Mouse (Mus musculus) olfactory bulb, adult 2 months (tissue): Measurements from ENCODE around the gene Gm17662. TPM values are rescaled to one million over a fixed set of nuclear protein-coding genes. Genes with fewer than 3 reads are reported as not detected.

Source experiments
- H3K27ac ChIP-seq: fragments of 200-500 bp; 2 replicates; pipeline ENCODE4 v1.5.1; 2012; ENCODE audit warnings: low read depth, low read length; ENCODE audit not compliant: insufficient read depth
- H3K4me1 ChIP-seq: fragments of 200-500 bp; 2 replicates; pipeline ENCODE4 v1.6.1; 2012; ENCODE audit warnings: low read length; ENCODE audit not compliant: control insufficient read depth, insufficient read depth
- H3K4me3 ChIP-seq: fragments of 200-500 bp; 2 replicates; pipeline ENCODE4 v1.5.1; 2012; ENCODE audit warnings: mild to moderate bottlenecking, low read depth, low read length, moderate library complexity; ENCODE audit not compliant: insufficient read depth
- CTCF ChIP-seq: fragments of 200-500 bp; IDR thresholded peaks from 2 replicates; pipeline ENCODE4 v1.5.1; 2012; ENCODE audit warnings: low read depth, mild to moderate bottlenecking, low read length, moderate library complexity; ENCODE audit not compliant: insufficient read depth
- POLR2A ChIP-seq: fragments of 200-500 bp; IDR thresholded peaks from 2 replicates; pipeline ENCODE4 v1.6.1; 2012; ENCODE audit warnings: mild to moderate bottlenecking, low read depth, low read length, moderate library complexity; ENCODE audit not compliant: insufficient read depth
- WGBS: fragments of 180-500 bp; shearing (Covaris S2); methylation state at CpG from one replicate; pipeline ENCODE4 v1.1.7; 2018; 5-methylcytosine and 5-hydroxymethylcytosine counted together
- polyA plus RNA-seq: library from polyadenylated mRNA; stranded (reverse); fragments of >200 nt; gene quantifications from 2 replicates; pipeline ENCODE4 v1.2.4, GENCODE M21; 2012; ENCODE audit warnings: low replicate concordance; ENCODE audit not compliant: missing spikeins, insufficient read depth, insufficient read length

Gene Gm17662
- polyA plus RNA-seq, 1 experiment, result not detected

DNA sequence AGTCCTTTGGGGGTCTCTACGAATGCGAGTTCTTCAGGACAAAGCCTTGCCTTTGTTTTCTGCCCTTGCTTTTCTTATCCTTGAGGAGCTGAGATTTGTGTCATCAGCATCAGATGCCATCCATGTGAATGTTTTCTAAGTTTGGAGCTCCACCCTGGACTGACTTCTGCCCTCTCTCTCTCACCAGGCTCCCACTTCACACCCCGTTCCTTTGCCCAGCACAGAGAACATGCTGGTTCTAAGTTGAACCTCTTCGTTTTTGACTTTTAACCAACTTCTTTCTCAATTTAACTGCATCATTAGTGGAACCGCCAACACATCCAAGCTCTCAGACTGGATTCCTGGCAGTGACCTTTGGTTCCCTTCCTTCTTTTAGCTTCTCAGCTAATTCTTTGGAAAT is 13.1 kb downstream of the Gm17662 start:
- TF ChIP-seq CTCF, result no peak
- TF ChIP-seq POLR2A, result no peak
- WGBS, result 91% methylated on average over 5 of the region's 5 CpGs
- no peak overlapping the region for H3K4me3 ChIP-seq
- H3K27ac ChIP-seq, result no peak overlapping the region
- H3K4me1 ChIP-seq, result no peaks in the 10 kb centered on the region

DNA sequence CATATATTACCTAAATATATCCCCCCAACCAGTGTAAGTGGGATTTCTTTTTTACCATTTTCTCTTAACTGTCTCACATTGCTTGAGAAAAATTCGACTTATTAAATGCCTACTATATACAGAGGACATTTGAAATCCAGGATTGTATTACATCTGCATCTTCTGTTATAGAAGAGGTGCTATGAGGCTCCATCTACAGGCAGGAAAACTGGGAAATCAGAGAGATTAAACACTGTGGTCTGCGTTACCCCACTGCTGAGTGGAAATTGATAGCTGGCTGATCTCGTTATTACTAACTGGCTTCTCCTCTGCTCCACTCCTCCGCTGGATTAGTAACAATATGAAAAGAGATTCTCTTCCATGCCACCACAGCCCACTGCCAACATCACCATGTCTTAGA is 18.7 kb downstream of the Gm17662 start:
- Histone ChIP-seq H3K27ac (no peak overlapping the region), H3K4me1 (no peaks in the 10 kb centered on the region), H3K4me3 (no peak overlapping the region)
- TF ChIP-seq CTCF (no peak), POLR2A (no peak)
- 67% methylated on average over 4 of the region's 4 CpGs for WGBS

DNA sequence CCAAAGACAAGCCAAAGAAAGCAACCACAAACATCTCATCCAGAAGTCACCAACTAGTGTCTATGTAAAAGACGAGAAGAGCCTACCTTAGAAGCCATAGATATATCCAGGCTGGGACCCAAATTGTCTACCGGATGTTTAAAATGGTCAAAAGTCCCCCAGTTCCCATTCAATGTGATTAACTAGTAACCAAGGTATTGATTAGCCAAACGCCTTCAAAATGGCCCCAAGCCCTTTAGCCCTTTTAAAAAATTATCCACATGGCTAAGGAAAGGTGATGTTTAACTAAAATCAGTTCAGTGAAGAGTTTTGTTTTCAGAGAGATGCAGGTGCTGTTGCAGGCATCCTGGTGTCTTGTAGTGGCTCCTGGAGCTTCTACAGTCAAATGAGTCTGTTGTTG is 19.2 kb downstream of the Gm17662 start, which contains the start of gene C8a:
C8a (minus strand) TSS at position 76 of the 400 bp plus-strand sequence.
- no peak within 1 kb of the TSS for H3K27ac ChIP-seq
- no peaks in the 10 kb centered on the region for H3K4me1 ChIP-seq
- WGBS, result 93% methylated on average over 3 of the region's 3 CpGs
- H3K4me3 ChIP-seq, result no peak within 1 kb of the TSS
- TF ChIP-seq CTCF, result no peak
- TF ChIP-seq POLR2A, result no peak

DNA sequence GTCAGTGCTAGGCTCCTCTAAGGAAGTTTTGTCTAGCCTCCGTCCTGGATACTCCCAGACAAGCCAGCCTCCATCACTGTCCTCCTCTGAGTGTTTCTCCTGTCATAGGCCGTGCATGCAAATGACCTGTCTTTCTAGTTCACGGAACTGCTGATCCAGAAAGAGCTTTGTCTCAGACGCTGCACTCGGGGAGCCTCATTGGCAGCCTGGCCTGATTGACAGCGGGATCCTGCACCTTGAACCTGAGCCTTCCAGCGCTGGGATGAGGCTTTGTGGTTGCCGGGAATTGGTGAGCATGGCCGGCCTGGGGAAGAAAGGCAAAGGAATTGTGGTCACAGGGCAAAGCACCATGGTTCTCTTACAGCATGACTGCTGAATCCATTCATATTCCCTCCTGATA is 30.4 kb downstream of the Gm17662 start:
- TF ChIP-seq POLR2A (no peak), CTCF (no peak)
- Histone ChIP-seq H3K4me1 (peaks cover 6% of the 10 kb centered on the region), H3K27ac (no peak overlapping the region), H3K4me3 (no peak overlapping the region)
- 86% methylated on average over 9 of the region's 9 CpGs for WGBS

DNA sequence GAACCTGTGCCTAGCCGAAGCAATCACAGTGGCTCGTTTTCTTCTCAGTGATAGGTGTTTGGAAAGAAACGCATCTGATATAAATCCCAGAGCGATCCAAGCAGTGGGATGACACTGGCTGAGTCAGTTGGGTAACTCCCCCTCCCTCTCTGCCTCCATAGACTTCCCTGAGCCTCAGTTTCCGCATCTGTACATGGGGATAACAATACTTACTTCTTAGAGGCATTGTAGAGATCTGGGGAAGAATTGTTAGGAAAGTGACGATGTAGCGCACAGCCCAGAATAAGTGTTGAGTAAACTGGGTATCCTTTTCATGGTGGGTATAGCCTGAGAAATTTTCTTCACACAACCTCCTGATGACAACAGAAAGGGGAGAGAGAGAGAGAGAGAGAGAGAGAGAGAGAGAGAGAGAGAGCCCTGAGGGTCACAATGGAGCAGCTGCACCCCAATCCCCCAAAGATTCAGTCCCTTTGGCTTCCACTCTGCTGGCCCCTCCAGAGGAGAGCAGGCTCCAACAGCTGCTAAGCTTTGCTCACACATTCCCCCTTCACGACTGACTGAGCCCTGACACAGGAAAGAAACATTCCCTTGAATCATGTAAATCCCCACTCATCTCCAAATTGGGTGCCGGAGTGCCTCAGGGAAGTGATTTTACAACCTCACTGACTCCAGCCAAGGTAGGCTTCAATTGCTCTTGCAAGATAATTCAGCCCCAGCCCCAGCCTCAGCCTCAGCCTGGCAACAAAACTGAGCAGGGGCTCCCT is 31.6 kb downstream of the Gm17662 start:
- Histone ChIP-seq H3K27ac (no peak overlapping the region), H3K4me3 (no peak overlapping the region), H3K4me1 (peaks cover 9% of the 10 kb centered on the region)
- TF ChIP-seq POLR2A (no peak), CTCF (no peak)
- WGBS, result 90% methylated on average over 9 of the region's 9 CpGs

DNA sequence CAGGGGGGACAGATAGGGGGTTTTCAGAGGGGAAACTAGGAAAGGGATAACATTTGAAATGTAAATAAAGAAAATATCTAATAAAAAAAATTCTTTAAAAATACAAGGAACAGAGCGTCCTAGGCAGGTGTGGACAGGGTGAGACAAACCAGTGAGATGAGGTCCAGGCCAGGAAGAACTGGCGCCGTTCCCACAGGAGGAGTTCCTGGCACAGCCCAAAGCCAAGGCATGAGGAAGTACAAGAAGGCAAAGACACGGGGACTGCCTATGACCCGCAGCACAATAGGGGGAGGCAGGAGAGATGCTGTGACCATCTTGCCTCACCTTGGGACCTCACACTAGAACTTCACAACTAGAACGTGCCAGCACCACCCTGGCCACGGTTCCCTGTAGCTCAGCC is 34.6 kb downstream of the Gm17662 start:
- no peak overlapping the region for H3K27ac ChIP-seq
- peaks cover 7% of the 10 kb centered on the region for H3K4me1 ChIP-seq
- TF ChIP-seq CTCF, result no peak
- no peak for TF ChIP-seq POLR2A
- H3K4me3 ChIP-seq, result no peak overlapping the region
- WGBS, result 92% methylated on average over 7 of the region's 7 CpGs

DNA sequence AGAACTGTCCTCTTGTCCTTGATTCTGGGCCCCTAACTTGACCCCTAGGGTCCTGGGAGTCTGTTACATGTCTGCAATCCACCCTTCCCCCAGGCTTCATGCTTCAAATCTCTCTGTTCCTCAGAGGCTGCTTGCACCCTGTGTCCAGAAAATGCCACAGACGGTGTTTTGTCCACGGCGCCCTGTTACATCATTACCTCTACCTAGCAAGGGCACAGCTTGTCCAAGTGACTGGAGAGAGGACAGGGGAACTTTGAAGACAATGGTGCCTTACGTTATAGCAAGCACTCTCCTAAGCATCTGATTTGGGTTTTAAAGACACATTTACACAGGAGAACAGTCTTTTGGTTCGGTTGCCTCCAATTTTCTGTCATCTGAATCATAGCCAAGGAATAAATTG is 36.5 kb downstream of the Gm17662 start:
- Histone ChIP-seq H3K27ac (0 out of 2 replicates have a peak overlapping the region, but pooled peaks have one; percentile 5), H3K4me3 (no peak overlapping the region), H3K4me1 (peaks cover 7% of the 10 kb centered on the region)
- no peak for TF ChIP-seq POLR2A
- no peak for TF ChIP-seq CTCF
- 56% methylated on average over 5 of the region's 5 CpGs for WGBS

DNA sequence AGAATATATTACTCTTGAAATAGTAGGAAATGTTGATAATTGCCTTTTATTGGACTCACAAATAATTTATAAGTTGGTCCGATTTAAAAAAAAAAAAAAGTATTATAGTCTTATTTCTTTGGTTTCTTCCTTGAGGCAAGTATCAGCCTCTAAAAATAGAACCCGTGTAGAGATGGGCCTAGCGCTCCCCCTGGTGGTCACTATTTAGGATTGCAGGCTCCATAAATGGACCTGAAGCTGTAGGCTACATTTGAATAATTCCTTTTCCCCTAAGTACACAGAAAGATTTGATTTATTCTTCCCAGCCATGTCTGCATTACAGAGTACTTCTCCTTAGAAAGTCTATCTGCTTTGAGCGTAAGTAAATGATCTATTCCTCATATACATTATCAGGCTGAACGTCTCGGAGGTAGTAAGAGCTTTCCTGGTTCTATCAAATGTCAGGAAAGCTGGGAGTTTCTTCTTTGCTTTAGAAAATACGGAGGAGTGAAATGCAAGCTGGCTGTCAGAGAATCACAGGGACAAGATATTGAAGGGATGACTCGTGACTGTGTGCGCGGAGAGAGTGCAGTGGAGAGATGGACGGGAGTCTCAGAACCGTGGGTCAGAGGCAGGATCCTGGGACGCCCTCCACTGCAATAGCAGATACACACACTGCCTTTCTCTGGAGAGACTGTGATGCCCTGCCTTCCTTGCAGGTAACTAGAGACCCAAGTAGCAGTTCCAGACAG is 37.0 kb downstream of the Gm17662 start:
- no peak for TF ChIP-seq POLR2A
- no peak for TF ChIP-seq CTCF
- WGBS, result 50% methylated on average over 13 of the region's 13 CpGs
- Histone ChIP-seq H3K4me1 (peaks cover 7% of the 10 kb centered on the region), H3K4me3 (no peak overlapping the region), H3K27ac (no peak overlapping the region)

DNA sequence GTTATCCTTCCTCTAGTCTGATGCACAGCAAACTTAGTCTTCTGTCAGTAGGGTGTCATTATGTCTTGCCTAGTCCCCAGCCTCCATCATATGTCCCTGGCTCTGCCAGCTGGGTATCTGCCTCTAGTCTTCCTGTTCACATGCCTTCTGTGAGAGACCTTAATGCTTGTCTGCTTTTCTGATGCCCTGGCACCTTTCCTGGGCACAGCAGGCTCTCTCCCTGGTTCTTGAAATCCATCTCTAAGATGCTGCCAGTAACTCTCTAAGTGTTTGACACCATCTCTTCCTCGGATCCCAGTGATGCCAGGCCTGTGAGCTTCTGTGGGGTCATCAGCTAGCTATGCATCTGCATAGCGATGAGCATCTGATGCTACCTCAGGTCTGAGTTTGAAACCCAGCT is 45.7 kb downstream of the Gm17662 start:
- H3K4me1 ChIP-seq, result no peaks in the 10 kb centered on the region
- no peak overlapping the region for H3K4me3 ChIP-seq
- 78% methylated on average over 2 of the region's 2 CpGs for WGBS
- no peak for TF ChIP-seq CTCF
- no peak for TF ChIP-seq POLR2A
- no peak overlapping the region for H3K27ac ChIP-seq
